Mouse (Mus musculus) fat pad, adult 2 months (tissue): ENCODE results near the gene Myl12a.

Experiments used
- DNase-seq: peaks from one replicate; pipeline ENCODE4 v3.0.0-alpha.2; 2011; ENCODE audit warnings: low read depth, low spot score; ENCODE audit errors: extremely low read depth

Gene Myl12a

GRCm38 (mm10) chr17:71011931-71012662 is 9.4 kb upstream of the Myl12a start:
- no peak for DNase-seq

DNA sequence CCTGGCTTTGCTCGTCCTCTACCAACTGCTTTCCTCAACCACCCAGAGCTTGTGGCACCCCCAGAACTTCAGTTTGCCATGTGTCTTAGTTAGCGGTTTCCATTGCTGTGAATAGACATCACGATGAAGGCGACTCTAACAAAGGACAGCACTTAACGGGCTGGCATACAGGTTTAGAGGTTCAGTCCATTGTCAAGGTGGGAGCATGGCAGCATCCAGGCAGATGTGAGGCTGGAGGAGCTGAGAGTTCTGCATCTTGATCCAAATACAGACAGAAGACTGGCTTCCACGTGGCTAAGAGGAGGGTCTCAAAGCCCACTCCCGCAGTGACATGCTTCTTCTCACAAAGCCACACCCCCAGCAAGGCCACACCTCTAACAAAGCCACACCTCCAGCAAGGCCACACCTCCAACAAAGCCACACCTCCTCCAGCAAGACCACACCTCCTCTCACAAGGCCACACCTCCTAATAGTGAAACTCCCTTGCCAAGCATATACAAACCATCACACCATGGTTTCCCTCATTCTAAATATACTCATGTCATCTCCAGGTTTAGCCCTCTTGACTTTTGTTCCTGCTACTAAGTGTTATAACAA is 8.1 kb upstream of the Myl12a start:
- DNase-seq = no peak

GRCm38 (mm10) chr17:71009751-71010150 is 7.1 kb upstream of the Myl12a start:
- DNase-seq = no peak

GRCm38 (mm10) chr17:71008676-71009075 is 6.0 kb upstream of the Myl12a start:
- DNase-seq = no peak

DNA sequence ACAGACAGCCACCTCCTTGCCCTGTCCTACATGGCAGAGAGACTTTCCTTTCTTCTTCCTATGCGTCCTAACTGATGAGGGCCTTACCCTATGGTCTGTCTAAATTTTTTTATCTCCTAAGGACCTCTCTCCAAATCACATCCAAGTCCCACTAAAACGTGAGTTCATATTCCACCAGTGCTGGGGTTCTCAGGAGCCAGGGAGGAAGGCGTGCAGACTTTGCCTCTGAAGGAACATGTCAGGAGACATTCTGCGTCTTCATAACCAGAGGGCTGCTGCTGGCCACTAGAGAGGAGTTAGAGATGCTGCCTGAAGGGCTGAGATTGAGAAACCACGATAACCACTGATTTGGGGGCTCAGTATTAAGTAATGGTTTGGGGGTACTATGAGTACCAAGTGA is 4.3 kb upstream of the Myl12a start:
- no peak for DNase-seq

DNA sequence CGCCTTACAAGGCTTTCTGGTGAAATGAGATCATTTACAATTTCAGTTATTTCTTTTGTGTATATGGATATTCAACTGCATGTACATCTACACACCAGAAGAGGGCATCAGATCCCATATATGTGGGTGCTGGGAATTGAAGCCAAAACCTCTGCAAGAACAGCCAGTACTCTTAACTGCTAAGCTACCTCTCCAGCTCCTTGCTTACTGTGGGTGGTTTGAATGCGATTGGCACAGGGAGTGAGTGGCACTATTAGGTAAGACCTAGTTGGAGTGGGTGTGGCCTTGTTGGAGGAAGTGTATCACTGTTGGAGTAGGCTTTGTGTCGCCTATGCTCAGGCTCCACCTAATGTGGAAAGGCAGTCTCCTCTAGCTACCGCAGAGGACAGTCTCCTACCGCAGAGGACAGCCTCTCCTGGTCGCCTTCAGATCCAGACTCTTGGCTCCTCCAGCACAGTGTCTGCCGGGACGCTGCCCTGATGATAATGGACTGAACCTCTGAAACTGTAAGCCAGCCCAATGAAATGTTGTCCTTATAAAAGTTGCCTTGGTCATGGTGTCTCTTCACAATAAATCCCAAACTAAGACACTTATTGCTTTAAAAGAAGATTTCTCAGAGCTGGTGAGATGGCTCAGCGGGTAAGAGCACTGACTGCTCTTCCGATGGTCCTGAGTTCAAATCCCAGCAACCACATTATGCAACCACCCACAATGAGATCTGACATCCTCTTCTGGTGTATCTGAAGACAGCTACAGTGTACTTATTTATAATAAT is 1.7 kb upstream of the Myl12a start:
- DNase-seq = peak; percentile 96

DNA sequence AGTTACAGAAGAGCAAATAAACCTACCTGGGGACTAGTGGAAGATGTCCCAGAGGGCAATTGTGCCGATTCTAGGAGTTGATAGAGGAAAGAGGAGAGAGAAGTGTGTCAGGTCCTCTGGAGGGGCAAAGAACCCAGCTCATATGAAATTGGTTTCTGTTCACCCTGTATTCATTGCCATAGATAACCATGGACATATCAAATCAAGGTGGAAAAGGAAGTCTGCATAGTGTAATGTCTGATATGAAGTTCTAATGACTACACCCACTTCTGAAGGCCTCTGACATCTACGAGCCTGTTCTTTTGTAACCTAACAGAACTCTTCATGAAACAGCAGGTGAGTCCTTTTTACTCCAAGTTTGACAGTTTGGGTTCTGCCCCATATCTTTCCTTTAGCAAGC is 1.0 kb upstream of the Myl12a start:
- DNase-seq = no peak

- no peak for DNase-seq
These were observed 434 bp upstream of the Myl12a start for GRCm38 (mm10) chr17:71003112-71003511.

DNA sequence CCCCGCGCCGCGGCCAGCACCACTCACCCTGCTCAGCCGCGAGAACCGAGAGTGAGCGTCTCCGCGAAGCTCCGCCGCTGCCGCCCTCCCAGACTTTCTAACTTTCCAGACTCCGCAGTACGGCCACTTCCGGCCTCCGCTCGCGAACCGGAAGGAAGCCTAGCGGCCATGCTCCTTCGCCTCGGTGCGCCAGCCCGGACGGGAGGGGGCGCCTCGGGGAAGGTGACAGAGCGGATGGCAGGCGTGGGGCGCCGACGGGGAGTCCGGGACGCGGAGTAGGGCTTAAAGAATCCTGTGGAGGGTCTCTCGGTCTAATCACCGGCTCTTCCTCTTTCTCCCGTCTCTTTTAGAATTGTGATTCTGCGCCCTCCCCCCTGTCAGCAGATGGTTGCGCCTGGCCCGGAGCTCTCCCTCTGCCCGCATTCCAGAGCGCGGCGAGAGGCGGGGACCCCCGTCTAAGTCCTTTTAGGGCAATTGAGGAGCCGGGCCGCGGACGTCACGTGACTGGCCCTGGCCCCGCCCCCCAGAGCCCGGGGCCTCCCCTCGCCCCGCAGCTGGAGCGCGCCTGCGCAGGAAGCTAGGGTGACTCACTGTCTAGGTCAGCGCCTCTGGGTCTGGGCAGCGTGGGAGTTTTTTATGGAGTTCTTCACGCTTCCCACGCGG is 466 bp downstream of the Myl12a start, which contains the start of gene Myom1:
TSS of gene Myom1 (plus strand) at position 553 of the 663 bp plus-strand sequence.
- peak; percentile 63 for DNase-seq

DNA sequence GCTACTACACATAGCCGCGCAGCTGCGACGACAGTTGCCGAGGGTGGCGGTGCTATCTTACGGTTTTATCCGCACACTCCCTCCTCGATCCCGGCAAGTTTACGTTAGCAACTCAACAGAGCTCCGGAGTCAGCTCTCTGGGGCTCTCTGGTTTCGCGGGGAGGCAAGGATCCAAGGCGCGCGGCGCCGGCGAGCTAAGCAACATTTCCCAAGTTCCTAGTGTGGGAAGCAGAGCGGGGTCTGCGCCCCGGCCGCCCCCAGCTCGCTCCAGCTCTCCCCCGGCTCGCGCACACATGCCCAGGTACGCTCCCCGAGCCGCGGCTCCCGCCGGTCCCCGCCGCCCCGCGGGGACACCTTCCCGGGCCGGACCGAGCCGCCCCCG is 988 bp downstream of the Myl12a start:
- no peak for DNase-seq

- DNase-seq = no peak
These were observed 1.6 kb downstream of the Myl12a start for GRCm38 (mm10) chr17:71001067-71001466.

DNA sequence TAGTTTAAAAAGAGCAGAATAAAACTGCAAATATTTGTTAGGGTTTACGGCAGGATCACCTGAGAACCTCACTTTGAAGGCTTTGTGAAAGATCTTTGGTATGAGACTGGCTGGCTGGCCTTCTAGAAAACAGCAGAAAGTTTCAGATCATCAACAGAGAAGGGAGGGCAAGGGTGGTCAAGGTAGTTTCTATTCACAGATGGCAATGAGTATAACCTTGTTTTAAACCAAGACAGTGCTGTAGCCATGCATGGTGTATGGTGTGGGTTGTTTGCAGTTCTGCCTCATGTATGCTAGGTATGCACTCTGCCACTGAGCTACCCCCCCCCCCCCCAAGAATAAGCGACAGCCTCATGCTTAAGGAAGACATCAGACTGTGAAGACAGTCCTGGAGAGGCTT is 2.4 kb downstream of the Myl12a start:
- DNase-seq = no peak

DNA sequence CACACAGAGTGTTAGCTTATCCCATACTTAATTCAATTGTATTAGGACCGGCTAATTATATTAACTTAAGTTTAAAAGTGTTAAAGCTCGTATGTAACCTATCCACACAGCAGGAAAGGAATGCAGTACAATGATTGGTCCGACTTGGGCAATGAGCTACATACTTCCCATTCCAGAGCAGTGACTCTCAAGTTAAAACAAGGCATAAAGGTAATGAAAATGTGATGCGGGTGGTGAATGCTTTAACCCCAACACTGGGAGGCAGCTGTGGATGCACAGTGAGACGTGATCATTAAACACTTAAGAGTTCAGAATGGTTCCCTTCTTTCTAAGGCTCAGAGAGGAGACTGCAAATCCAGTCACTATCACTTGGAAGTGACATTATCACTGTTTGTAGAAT is 3.5 kb downstream of the Myl12a start:
- DNase-seq = no peak

GRCm38 (mm10) chr17:70998400-70998975 is 4.2 kb downstream of the Myl12a start:
- no peak for DNase-seq

GRCm38 (mm10) chr17:70997836-70998235 is 4.8 kb downstream of the Myl12a start:
- DNase-seq = no peak

GRCm38 (mm10) chr17:70995551-70995950 is 7.1 kb downstream of the Myl12a start:
- DNase-seq = no peak

DNA sequence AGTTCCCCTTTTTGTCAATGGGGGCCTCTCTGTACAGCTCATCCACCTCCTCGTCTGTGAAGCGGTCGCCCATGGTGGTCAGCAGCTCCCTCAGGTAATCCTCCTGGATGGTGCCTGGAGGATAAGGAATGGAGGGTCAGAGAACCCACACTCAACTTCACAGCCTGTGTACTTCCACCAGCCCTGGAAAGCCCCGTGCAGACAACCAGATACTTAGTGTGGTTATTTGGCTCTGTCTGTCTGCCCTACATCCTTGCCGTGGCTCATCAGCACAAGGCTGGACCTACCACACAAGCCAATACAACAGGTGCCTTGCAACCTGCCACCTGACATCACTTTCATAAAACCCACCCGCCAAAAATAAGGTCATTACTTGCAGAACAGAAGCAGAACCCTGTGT is 8.0 kb downstream of the Myl12a start:
- no peak for DNase-seq

DNA sequence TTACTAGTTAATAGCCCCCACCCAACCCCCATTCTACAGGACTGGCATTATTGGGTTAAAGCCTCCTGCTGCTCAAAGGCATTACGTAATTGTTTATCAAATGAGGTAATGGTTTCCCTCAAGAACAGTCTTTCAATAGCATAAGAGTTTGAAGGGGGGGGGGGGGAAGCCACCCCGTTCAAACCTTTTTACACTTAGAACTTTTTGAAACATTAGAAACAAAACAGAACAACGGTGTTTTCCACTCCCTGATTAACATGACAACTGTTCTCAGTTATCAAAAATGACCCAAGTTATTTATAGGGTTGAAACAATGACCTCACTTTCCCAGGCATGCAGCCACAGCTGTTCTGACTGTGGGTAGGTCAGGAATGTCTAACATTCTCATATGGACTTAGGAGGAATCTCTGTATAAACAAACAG is 9.3 kb downstream of the Myl12a start:
- no peak for DNase-seq

GRCm38 (mm10) chr17:70992662-70993061 is 10.0 kb downstream of the Myl12a start:
- DNase-seq = no peak

DNA sequence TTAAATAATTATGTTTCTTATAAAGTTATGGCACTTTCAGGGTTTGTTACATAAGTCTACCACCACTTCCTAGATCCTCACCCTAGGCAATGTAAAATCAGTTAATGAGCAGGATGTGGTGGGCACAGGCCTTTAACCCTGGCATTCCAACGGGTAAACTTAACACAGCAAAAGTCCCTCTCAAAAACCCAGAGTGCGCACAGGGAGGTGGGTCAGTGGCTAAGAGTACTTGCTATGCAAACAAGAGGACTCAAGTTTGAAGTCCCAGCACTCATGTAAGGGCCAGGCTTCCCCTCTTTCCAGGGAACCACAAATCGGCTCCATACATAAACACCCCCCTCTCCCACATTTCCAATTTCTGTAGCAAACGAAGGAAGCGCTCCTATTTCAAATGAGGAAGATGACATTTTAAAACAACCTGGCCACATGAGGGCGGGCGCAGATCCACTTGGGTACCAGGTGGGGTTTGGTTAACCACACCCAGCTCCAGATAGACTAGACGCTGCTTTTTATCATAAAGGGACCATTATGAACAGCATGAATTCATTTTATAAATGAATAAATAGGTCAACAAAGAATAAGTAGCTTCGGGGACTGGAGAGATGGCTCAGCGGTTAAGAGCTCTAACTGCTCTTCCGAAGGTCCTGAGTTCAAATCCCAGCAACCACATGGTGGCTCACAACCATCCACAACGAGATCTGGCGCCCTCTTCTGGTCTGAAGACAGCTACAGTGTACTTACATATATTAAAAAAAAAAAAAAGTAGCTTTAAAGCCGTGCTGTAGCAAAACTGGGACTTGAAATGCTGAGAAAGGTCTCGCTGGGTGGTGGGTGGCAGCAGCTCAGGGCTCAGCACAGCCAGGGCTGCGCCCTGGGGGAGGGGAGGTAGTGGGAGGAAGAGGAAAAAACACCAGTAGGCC is 10.7 kb downstream of the Myl12a start:
- DNase-seq = no peak
